Mouse (Mus musculus) mesoderm, embryonic 11.5 days (tissue): ENCODE results near the gene Cops3.

Experiments
- DNase-seq: peaks from one replicate; pipeline ENCODE4 v3.0.0-alpha.2; 2012; ENCODE audit warnings: low read depth, low spot score

Gene Cops3

GRCm38 (mm10) chr11:59778181-59778873 is 61.3 kb downstream of the Cops3 start:
- DNase-seq = peak; percentile 82

- no peak for DNase-seq
Measured at GRCm38 (mm10) chr11:59777259-59777658, 62.4 kb downstream of the Cops3 start.

- DNase-seq = no peak
Measured at GRCm38 (mm10) chr11:59775435-59776148, 64.0 kb downstream of the Cops3 start.

- DNase-seq = no peak
Measured at GRCm38 (mm10) chr11:59774522-59774921, 65.1 kb downstream of the Cops3 start.

GRCm38 (mm10) chr11:59772902-59773301 is 66.7 kb downstream of the Cops3 start:
- DNase-seq = no peak

- DNase-seq = no peak
Measured at GRCm38 (mm10) chr11:59772291-59772690, 67.3 kb downstream of the Cops3 start.

- DNase-seq = no peak
Measured at GRCm38 (mm10) chr11:59770753-59771152, 68.9 kb downstream of the Cops3 start.

- DNase-seq = no peak
Measured at GRCm38 (mm10) chr11:59769738-59770137, 69.9 kb downstream of the Cops3 start.

GRCm38 (mm10) chr11:59769307-59769706 is 70.3 kb downstream of the Cops3 start:
- no peak for DNase-seq
